Mouse (Mus musculus): ENCODE results near the gene Stk4.

- TF ChIP-seq POLR2A (IDR thresholded peaks at IDR 0.05; ENCODE audit: extremely low read depth, insufficient read depth, low read length), result no peak
- TF ChIP-seq CTCF (IDR thresholded peaks at IDR 0.05; ENCODE audit: extremely low read depth, insufficient read depth, low read length), result no peak
Measured at GRCm38 (mm10) chr2:164173394-164173793, 103.3 kb downstream of the Stk4 start.

Data from cortical plate, adult 2 months (tissue).